Mouse (Mus musculus) megakaryocyte progenitor cell, adult 5-6 weeks (primary cell): ENCODE results near the gene Gm20605. TPM values are rescaled to one million over a fixed set of nuclear protein-coding genes. Genes with fewer than 3 reads are reported as not detected.

Experiments
- ATAC-seq: replicated peaks from 2 replicates; pipeline ENCODE4 v1.8.0; 2016; ENCODE audit warnings: mild to moderate bottlenecking, moderate TSS enrichment, inconsistent platforms; ENCODE audit not compliant: poor library complexity
- total RNA-seq, 2 experiments: library from RNA; stranded (forward) in 1 of 2; stranded (reverse) in 1 of 2; fragments of 157-497, 149-512 nt in 1 of 2; fragments of 200-1000 nt in 1 of 2; gene quantifications; 2 replicates each; pipeline versions ENCODE4 v1.2.3 to v1.2.4; 2015 to 2017

The Gm20605 gene
- total RNA-seq, 2 experiments from 2014 or later = 8.0 to 8.3 TPM

GRCm38 (mm10) chr5:137649669-137650571 is 20.9 kb downstream of the Gm20605 start:
- ATAC-seq = peak; percentile 35

- peak; percentile 51 for ATAC-seq
Measured at GRCm38 (mm10) chr5:137652474-137652873, 23.5 kb downstream of the Gm20605 start.

- no peak for ATAC-seq
Measured at GRCm38 (mm10) chr5:137653366-137653765, 24.4 kb downstream of the Gm20605 start.

- ATAC-seq = peak; percentile 62
Measured at GRCm38 (mm10) chr5:137654746-137655145, 25.8 kb downstream of the Gm20605 start.

- ATAC-seq = peak; percentile 79
Measured at GRCm38 (mm10) chr5:137656977-137657376, 28.0 kb downstream of the Gm20605 start.

GRCm38 (mm10) chr5:137660064-137660688 is 31.2 kb downstream of the Gm20605 start:
- ATAC-seq = no peak

- ATAC-seq = no peak
Measured at GRCm38 (mm10) chr5:137663057-137663456, 34.1 kb downstream of the Gm20605 start.

GRCm38 (mm10) chr5:137668971-137669370 is 40.0 kb downstream of the Gm20605 start:
- no peak for ATAC-seq

- ATAC-seq = peak; percentile 47; the same call in 1 of the 2 replicates
Measured at GRCm38 (mm10) chr5:137670240-137670639, 41.3 kb downstream of the Gm20605 start.

GRCm38 (mm10) chr5:137671443-137672240 is 42.7 kb downstream of the Gm20605 start:
- ATAC-seq = peak; percentile 49

GRCm38 (mm10) chr5:137672361-137672760 is 43.4 kb downstream of the Gm20605 start:
- ATAC-seq = no peak

GRCm38 (mm10) chr5:137673015-137673414 is 44.0 kb downstream of the Gm20605 start:
- peak; percentile 90 for ATAC-seq

- no peak for ATAC-seq
Measured at GRCm38 (mm10) chr5:137674786-137675185, 45.8 kb downstream of the Gm20605 start.

- no peak for ATAC-seq
Measured at GRCm38 (mm10) chr5:137677859-137678258, 48.9 kb downstream of the Gm20605 start.

- no peak for ATAC-seq
Measured at GRCm38 (mm10) chr5:137678736-137679135, 49.8 kb downstream of the Gm20605 start.

- ATAC-seq = no peak
Measured at GRCm38 (mm10) chr5:137679726-137680125, 50.8 kb downstream of the Gm20605 start.

GRCm38 (mm10) chr5:137682526-137682925 is 53.6 kb downstream of the Gm20605 start:
- no peak for ATAC-seq

GRCm38 (mm10) chr5:137683388-137684293 is 54.7 kb downstream of the Gm20605 start:
- ATAC-seq = peak; percentile 8; the same call in 1 of the 2 replicates

GRCm38 (mm10) chr5:137684294-137685123 is 55.5 kb downstream of the Gm20605 start, which contains the start of gene Agfg2:
Agfg2 (minus strand) TSS chr5:137684726.
- peak; percentile 88 for ATAC-seq
